Mouse (Mus musculus) intestine, postnatal 0 days (tissue): Measurements from ENCODE around the gene Psors1c2. TPM values are rescaled to one million over a fixed set of nuclear protein-coding genes. Genes with fewer than 3 reads are reported as not detected.

ENCODE experiments used
- ATAC-seq: fragments of 200-750 bp; cut with Nextera tagmentation; 2 replicates; pipeline ENCODE4 v1.8.0; 2017; ENCODE audit warnings: mild to moderate bottlenecking, moderate TSS enrichment, moderate library complexity
- H3K27ac ChIP-seq: fragments of 300-500 bp; sonication (generic); 2 replicates; pipeline ENCODE4 v1.5.1; 2014; ENCODE audit warnings: mild to moderate bottlenecking, low read depth, low read length, moderate library complexity
- H3K27me3 ChIP-seq: fragments of 300-500 bp; sonication (generic); replicated peaks from 2 replicates; pipeline ENCODE4 v1.6.1; 2014; ENCODE audit warnings: low read length, mixed read lengths; ENCODE audit not compliant: control insufficient read depth, insufficient read depth
- H3K36me3 ChIP-seq: fragments of 300-500 bp; sonication (generic); 2 replicates; pipeline ENCODE4 v1.6.1; 2014; ENCODE audit warnings: mild to moderate bottlenecking, moderate library complexity; ENCODE audit not compliant: control insufficient read depth, insufficient read depth
- H3K4me1 ChIP-seq: fragments of 300-500 bp; sonication (generic); replicated peaks from 2 replicates; pipeline ENCODE4 v1.6.1; 2014; ENCODE audit warnings: antibody characterized with exemption, low read length, mixed read lengths; ENCODE audit not compliant: control insufficient read depth, insufficient read depth
- H3K4me2 ChIP-seq: fragments of 300-500 bp; sonication (generic); replicated peaks from 2 replicates; pipeline ENCODE4 v1.6.1; 2014; ENCODE audit warnings: low read depth, mild to moderate bottlenecking, moderate library complexity
- H3K4me3 ChIP-seq: fragments of 300-500 bp; sonication (generic); 2 replicates; pipeline ENCODE4 v1.5.1; 2014; ENCODE audit warnings: low read depth, low read length
- H3K9ac ChIP-seq: fragments of 300-500 bp; sonication (generic); 2 replicates; pipeline ENCODE4 v1.6.1; 2014; ENCODE audit warnings: mild to moderate bottlenecking, low read depth, low read length
- H3K9me3 ChIP-seq: fragments of 300-500 bp; sonication (generic); 2 replicates; pipeline ENCODE4 v1.6.1; 2016; ENCODE audit warnings: mixed run types; ENCODE audit not compliant: control insufficient read depth
- CTCF ChIP-seq: sonication (generic); IDR thresholded peaks from 2 replicates; pipeline ENCODE4 v1.5.1; 2016; ENCODE audit warnings: low read depth, mild to moderate bottlenecking, control low read depth, antibody characterized with exemption, moderate library complexity
- WGBS: fragments of 180-500 bp; shearing (Covaris S2); extraction: QIAGEN DNeasy Blood & Tissue Kit; methylation state at CpG from one replicate; pipeline ENCODE4 v1.1.7; 2014; 5-methylcytosine and 5-hydroxymethylcytosine counted together
- polyA plus RNA-seq: library from polyadenylated mRNA; unstranded; fragments of >200 nt; fragmentation: Nextera tagmentation; extraction: Ambion mirVana; gene quantifications from 2 replicates; pipeline ENCODE4 v1.2.1, GENCODE M21; 2015

Psors1c2 gene
- polyA plus RNA-seq, 1 experiment from 2014 or later: not detected

DNA sequence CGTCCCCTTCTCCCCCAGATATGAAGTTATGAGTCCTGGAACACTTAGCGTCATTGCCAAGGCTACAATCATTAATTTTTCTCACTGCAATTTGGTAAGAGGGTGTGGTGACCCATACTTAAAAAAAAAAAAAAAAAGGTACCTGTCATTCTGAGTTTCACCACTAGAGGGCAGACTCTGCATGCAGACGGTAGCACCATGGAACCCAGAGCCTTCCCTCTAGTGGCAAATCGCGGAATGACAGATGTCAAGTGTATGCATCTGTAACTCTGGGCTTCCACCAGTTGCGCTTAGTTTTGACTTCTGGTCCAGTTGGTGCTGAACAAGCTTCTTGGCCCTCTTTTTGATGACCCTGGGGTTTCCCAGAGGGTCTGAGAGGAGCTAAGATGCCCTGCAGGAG is 45.2 kb downstream of the Psors1c2 start:
- Histone ChIP-seq H3K4me2 (no peak overlapping the region), H3K27me3 (0 out of 2 replicates have a peak, but pooled peaks cover 6% of the 10 kb centered on the region), H3K9me3 (no peaks in the 10 kb centered on the region), H3K4me3 (no peak overlapping the region), H3K9ac (no peak overlapping the region), H3K4me1 (no peaks in the 10 kb centered on the region), H3K36me3 (no peaks in the 10 kb centered on the region), H3K27ac (no peak overlapping the region)
- ATAC-seq: peak; percentile 43
- 19% methylated on average over 6 of the region's 6 CpGs for WGBS
- peak; percentile 100 for TF ChIP-seq CTCF

GRCm38 (mm10) chr17:35582900-35583299 is 49.9 kb downstream of the Psors1c2 start:
- no peaks in the 10 kb centered on the region for H3K27me3 ChIP-seq
- no peak overlapping the region for H3K4me3 ChIP-seq
- WGBS: 94% methylated on average over 1 of the region's 1 CpGs
- H3K4me1 ChIP-seq: 0 out of 2 replicates have a peak, but pooled peaks cover 3% of the 10 kb centered on the region
- no peak overlapping the region for H3K9ac ChIP-seq
- no peaks in the 10 kb centered on the region for H3K36me3 ChIP-seq
- H3K4me2 ChIP-seq: no peak overlapping the region
- no peaks in the 10 kb centered on the region for H3K9me3 ChIP-seq
- no peak for ATAC-seq
- TF ChIP-seq CTCF: peak; percentile 75
- no peak overlapping the region for H3K27ac ChIP-seq

Other genes with a start within 250 kb of the Psors1c2 start
- gene H2-Q1, start 212.8 kb upstream of the Psors1c2 start, polyA plus RNA-seq: 56.2 and 60.6 TPM in 2 replicates
- 693 and 712 TPM in 2 replicates for gene H2-Q2, start 191.0 kb upstream of the Psors1c2 start, polyA plus RNA-seq
- 11.9 and 14.0 TPM in 2 replicates for gene H2-Q4, start 153.6 kb upstream of the Psors1c2 start, polyA plus RNA-seq
- 2.7 and 2.8 TPM in 2 replicates for gene H2-Q6, start 108.4 kb upstream of the Psors1c2 start, polyA plus RNA-seq
- 2.7 and 3.6 TPM in 2 replicates for gene H2-Q7, start 94.0 kb upstream of the Psors1c2 start, polyA plus RNA-seq
- gene H2-Q10, start 63.1 kb upstream of the Psors1c2 start, polyA plus RNA-seq: 102 and 110 TPM in 2 replicates
- gene Pou5f1, start 27.2 kb upstream of the Psors1c2 start, polyA plus RNA-seq: not detected in 2 replicates
- gene Tcf19, start 16.4 kb upstream of the Psors1c2 start, polyA plus RNA-seq: 23.0 and 24.2 TPM in 2 replicates
- gene Cchcr1, start 16.1 kb upstream of the Psors1c2 start, polyA plus RNA-seq: 4.8 and 5.0 TPM in 2 replicates
- 0.22 and 0.40 TPM in 2 replicates for gene Cdsn, start 18.9 kb downstream of the Psors1c2 start, polyA plus RNA-seq
- not detected in 2 replicates for gene 2300002M23Rik, start 34.2 kb downstream of the Psors1c2 start, polyA plus RNA-seq
- gene Sfta2, start 68.3 kb downstream of the Psors1c2 start, polyA plus RNA-seq: 0.99 and 1.0 TPM in 2 replicates
- not detected in 2 replicates for gene Gm9573, start 93.4 kb downstream of the Psors1c2 start, polyA plus RNA-seq
- gene Mucl3, start 110.5 kb downstream of the Psors1c2 start, polyA plus RNA-seq: 2.8 and 16.7 TPM in 2 replicates
- gene Vars2, start 134.4 kb downstream of the Psors1c2 start, polyA plus RNA-seq: 6.0 and 6.3 TPM in 2 replicates
- gene Gtf2h4, start 140.5 kb downstream of the Psors1c2 start, polyA plus RNA-seq: 16.9 and 18.1 TPM in 2 replicates
- 27.8 and 30.0 TPM in 2 replicates for gene Ddr1, start 171.4 kb downstream of the Psors1c2 start, polyA plus RNA-seq